Mouse (Mus musculus) hindbrain, embryonic 10.5 days (tissue): Measurements from ENCODE around the gene Isyna1. TPM values are rescaled to one million over a fixed set of nuclear protein-coding genes. Genes with fewer than 3 reads are reported as not detected.

ENCODE experiments used
- DNase-seq: peaks from one replicate; pipeline ENCODE4 v3.0.0-alpha.2; 2017; ENCODE audit warnings: low spot score
- H3K27ac ChIP-seq: fragments of 300-500 bp; sonication (generic); 2 replicates; pipeline ENCODE4 v1.5.1; 2016; ENCODE audit warnings: mild to moderate bottlenecking, moderate library complexity
- H3K27me3 ChIP-seq: fragments of 300-500 bp; sonication (generic); 2 replicates; pipeline ENCODE4 v1.6.1; 2016; ENCODE audit warnings: mild to moderate bottlenecking; ENCODE audit not compliant: poor library complexity, insufficient read depth, severe bottlenecking
- H3K36me3 ChIP-seq: fragments of 300-500 bp; sonication (generic); 2 replicates; pipeline ENCODE4 v1.6.1; 2016; ENCODE audit warnings: mild to moderate bottlenecking, moderate library complexity
- H3K4me1 ChIP-seq: fragments of 300-500 bp; sonication (generic); replicated peaks from 2 replicates; pipeline ENCODE4 v1.6.1; 2016; ENCODE audit warnings: mild to moderate bottlenecking
- H3K4me3 ChIP-seq: fragments of 300-500 bp; sonication (generic); 2 replicates; pipeline ENCODE4 v1.5.1; 2016; ENCODE audit warnings: mild to moderate bottlenecking, moderate library complexity
- H3K9me3 ChIP-seq: fragments of 300-500 bp; sonication (generic); 2 replicates; pipeline ENCODE4 v1.6.1; 2016; ENCODE audit warnings: mild to moderate bottlenecking, moderate library complexity
- WGBS: fragments of 180-500 bp; shearing (Covaris S2); methylation state at CpG from one replicate; pipeline ENCODE4 v1.1.7; 2016; 5-methylcytosine and 5-hydroxymethylcytosine counted together
- polyA plus RNA-seq: library from polyadenylated mRNA; unstranded; fragments of >200 nt; fragmentation: Nextera tagmentation; extraction: Ambion mirVana; gene quantifications from 2 replicates; pipeline ENCODE4 v1.2.1, GENCODE M21; 2016

Isyna1 gene
- polyA plus RNA-seq, 1 experiment from 2014 or later: 158 TPM

DNA sequence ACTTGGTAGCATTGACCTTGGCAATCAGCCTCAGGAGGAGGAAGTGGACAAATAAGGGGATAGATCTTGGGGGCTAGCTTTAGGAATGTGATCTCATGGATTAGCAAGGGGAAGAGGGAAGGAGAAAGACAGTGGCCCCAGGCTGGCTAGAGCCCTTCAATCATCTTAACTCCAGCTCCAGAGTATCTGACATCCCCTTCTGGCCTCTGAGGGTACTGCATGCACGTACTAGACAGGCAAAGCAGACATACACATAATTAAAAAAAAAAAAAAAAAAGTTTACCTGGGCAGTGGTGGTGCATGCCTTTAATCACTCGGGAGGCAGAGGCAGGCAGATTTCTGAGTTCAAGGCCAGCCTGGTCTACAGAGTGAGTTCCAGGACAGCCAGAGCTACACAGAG lies 49.9 kb downstream of the Isyna1 start:
- WGBS: 83% methylated on average over 2 of the region's 2 CpGs
- H3K27ac ChIP-seq: no peak overlapping the region
- DNase-seq: no peak
- H3K27me3 ChIP-seq: no peaks in the 10 kb centered on the region
- peaks cover 42% of the 10 kb centered on the region for H3K4me1 ChIP-seq
- peaks cover 8% of the 10 kb centered on the region for H3K36me3 ChIP-seq
- no peaks in the 10 kb centered on the region for H3K9me3 ChIP-seq
- no peak overlapping the region for H3K4me3 ChIP-seq

DNA sequence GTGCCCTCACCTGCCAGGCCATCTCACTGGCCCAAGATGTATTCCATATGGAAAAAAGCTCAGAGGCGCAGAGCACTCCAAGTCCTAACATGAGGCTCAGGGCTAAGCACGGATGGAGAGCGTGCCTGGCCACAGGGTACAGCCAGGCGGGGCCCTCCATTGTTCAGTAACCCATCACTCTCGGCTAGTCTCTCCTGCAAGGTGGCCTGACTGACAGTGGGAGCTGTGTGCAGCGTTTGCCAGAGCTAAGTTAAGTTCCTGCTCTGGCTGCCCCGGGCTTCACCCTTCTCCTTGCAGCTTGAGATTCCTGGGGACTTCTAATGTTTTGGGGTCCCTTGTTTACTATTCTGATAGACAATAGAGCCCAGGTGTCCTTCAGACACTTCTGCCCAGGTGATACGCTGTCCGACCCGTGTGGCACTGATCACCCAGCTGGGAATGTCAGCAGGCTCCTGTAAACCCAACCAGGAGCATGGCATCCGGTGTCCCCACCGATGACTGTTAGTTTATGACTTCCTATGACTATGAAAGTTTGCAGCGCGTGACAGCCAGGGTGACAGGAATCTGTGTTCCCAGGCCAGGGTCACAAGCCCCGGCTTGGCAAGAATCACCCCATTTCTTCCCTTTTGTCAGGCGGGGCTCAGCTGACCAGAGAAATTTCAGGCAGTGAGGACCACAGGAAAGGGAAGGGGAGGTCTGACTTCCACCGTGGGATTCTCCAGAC lies 51.5 kb downstream of the Isyna1 start:
- H3K27ac ChIP-seq: peak overlapping the region; percentile 84; the same call in 1 of the 2 replicates
- peaks cover 24% of the 10 kb centered on the region for H3K36me3 ChIP-seq
- peaks cover 50% of the 10 kb centered on the region for H3K4me1 ChIP-seq
- no peaks in the 10 kb centered on the region for H3K9me3 ChIP-seq
- H3K27me3 ChIP-seq: no peaks in the 10 kb centered on the region
- H3K4me3 ChIP-seq: no peak overlapping the region
- WGBS: 63% methylated on average over 17 of the region's 17 CpGs
- no peak for DNase-seq

DNA sequence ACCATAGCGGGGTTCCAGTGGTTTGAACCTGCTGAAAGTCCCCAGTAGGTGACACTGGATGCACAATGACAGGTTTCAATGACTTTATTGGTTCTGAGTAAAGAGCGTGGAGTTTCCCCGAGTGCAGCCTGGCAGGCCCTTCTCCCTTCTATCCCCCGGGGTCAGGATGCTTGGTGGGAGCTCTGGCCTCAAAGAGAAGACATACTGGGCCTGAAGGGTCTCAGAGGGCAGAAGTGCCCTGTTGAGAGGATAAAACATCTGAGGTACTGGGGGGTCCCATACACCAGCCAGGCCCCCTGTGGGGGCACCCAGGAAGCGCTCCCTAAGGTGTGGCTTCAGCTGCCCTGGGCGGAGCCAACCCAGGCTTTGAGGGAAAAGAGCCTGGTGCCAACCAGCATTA lies 52.2 kb downstream of the Isyna1 start:
- Histone ChIP-seq H3K4me3 (no peak overlapping the region), H3K36me3 (peaks cover 31% of the 10 kb centered on the region), H3K27me3 (no peaks in the 10 kb centered on the region), H3K27ac (peak overlapping the region; percentile 84), H3K4me1 (peaks cover 50% of the 10 kb centered on the region), H3K9me3 (no peaks in the 10 kb centered on the region)
- 73% methylated on average over 6 of the region's 6 CpGs for WGBS
- DNase-seq: no peak

DNA sequence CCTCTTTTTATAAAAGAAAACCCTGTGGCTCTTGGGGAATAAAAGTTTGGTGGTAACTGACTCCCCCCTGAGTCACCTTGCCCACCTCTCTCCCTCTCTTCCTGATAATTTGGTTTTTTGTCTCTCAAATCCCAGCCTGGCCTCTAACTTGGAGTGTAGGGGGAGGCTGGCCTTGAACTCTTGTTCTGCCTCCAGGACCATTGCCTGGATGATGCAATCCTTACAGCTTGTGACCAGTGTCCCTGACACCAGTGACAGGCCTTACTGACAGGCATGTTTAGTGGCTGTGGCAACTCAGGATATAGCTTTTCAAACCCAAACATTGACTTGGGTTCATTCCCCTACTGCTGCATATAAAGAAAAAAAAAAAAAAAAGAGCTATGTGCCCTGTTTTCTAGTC lies 52.6 kb downstream of the Isyna1 start:
- Histone ChIP-seq H3K27me3 (no peaks in the 10 kb centered on the region), H3K27ac (peak overlapping the region; percentile 84), H3K9me3 (no peaks in the 10 kb centered on the region), H3K4me1 (peaks cover 50% of the 10 kb centered on the region), H3K36me3 (peaks cover 35% of the 10 kb centered on the region), H3K4me3 (no peak overlapping the region)
- DNase-seq: no peak

Other genes starting within 250 kb of the Isyna1 start
- 19.0 and 25.0 TPM in 2 replicates for gene Upf1, start 241.1 kb upstream of the Isyna1 start, polyA plus RNA-seq
- gene Comp, start 220.8 kb upstream of the Isyna1 start, polyA plus RNA-seq: 0.27 and 0.38 TPM in 2 replicates
- 14.8 and 16.7 TPM in 2 replicates for gene Crtc1, start 154.8 kb upstream of the Isyna1 start, polyA plus RNA-seq
- gene Klhl26, start 117.4 kb upstream of the Isyna1 start, polyA plus RNA-seq: 18.5 and 19.1 TPM in 2 replicates
- 11.1 and 11.5 TPM in 2 replicates for gene Tmem59l, start 107.0 kb upstream of the Isyna1 start, polyA plus RNA-seq
- 4.5 and 10.3 TPM in 2 replicates for gene Crlf1, start 101.2 kb upstream of the Isyna1 start, polyA plus RNA-seq
- 131 and 148 TPM in 2 replicates for gene Rex1bd, start 87.6 kb upstream of the Isyna1 start, polyA plus RNA-seq
- 914 and 933 TPM in 2 replicates for gene Uba52, start 83.6 kb upstream of the Isyna1 start, polyA plus RNA-seq
- 311 and 360 TPM in 2 replicates for gene Fkbp8, start 66.6 kb upstream of the Isyna1 start, polyA plus RNA-seq
- gene Kxd1, start 66.4 kb upstream of the Isyna1 start, polyA plus RNA-seq: 54.3 and 57.7 TPM in 2 replicates
- 20.5 and 22.4 TPM in 2 replicates for gene Ell, start 54.9 kb upstream of the Isyna1 start, polyA plus RNA-seq
- 84.4 and 117 TPM in 2 replicates for gene Ssbp4, start 14.5 kb downstream of the Isyna1 start, polyA plus RNA-seq
- 1.1 and 1.6 TPM in 2 replicates for gene Lrrc25, start 21.8 kb downstream of the Isyna1 start, polyA plus RNA-seq
- gene Gdf15, start 38.1 kb downstream of the Isyna1 start, polyA plus RNA-seq: not detected in 2 replicates
- 87.4 and 141 TPM in 2 replicates for gene Pgpep1, start 66.0 kb downstream of the Isyna1 start, polyA plus RNA-seq
- 344 and 354 TPM in 2 replicates for gene Lsm4, start 78.9 kb downstream of the Isyna1 start, polyA plus RNA-seq
- gene Jund, start 104.6 kb downstream of the Isyna1 start, polyA plus RNA-seq: 64.6 and 128 TPM in 2 replicates
- gene Iqcn, start 109.1 kb downstream of the Isyna1 start, polyA plus RNA-seq: 0.07 TPM in 1 of 2 replicates, not detected in the other
- not detected in 2 replicates for gene Gm3336, start 124.2 kb downstream of the Isyna1 start, polyA plus RNA-seq
- 0.63 and 0.69 TPM in 2 replicates for gene Pde4c, start 129.3 kb downstream of the Isyna1 start, polyA plus RNA-seq
- gene Rab3a, start 160.3 kb downstream of the Isyna1 start, polyA plus RNA-seq: 24.8 and 70.3 TPM in 2 replicates
- gene Mpv17l2, start 166.6 kb downstream of the Isyna1 start, polyA plus RNA-seq: 35.0 and 40.6 TPM in 2 replicates
- gene Pik3r2, start 182.3 kb downstream of the Isyna1 start, polyA plus RNA-seq: 73.4 and 82.1 TPM in 2 replicates
- 11.4 and 18.2 TPM in 2 replicates for gene Mast3, start 210.7 kb downstream of the Isyna1 start, polyA plus RNA-seq
- 0.05 TPM in 1 of 2 replicates, not detected in the other for gene Il12rb1, start 214.1 kb downstream of the Isyna1 start, polyA plus RNA-seq
- 7.3 and 8.7 TPM in 2 replicates for gene Arrdc2, start 245.3 kb downstream of the Isyna1 start, polyA plus RNA-seq